Mouse (Mus musculus): ENCODE results near the gene Fam160a1.

The Fam160a1 gene

DNA sequence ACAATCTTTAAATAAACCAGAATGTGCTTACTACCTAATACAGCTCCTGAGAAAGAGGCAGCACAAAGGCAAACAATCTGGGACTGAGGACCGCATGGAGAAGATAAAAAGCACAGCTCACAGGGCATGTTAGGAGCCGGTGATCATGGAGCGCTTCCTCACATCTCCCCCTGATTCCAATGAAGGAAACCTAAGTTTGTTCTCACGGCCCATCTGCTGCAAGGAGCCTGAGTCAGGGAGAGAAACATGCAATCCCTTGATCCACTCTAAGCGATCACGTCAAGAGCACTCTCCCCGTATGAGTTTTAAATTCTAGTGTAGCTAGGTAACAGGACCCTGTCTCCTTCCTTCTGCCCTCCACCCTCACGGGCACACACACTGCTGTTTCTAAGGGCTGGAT is 140.0 kb downstream of the Fam160a1 start:
- DNase-seq = no peak

DNA sequence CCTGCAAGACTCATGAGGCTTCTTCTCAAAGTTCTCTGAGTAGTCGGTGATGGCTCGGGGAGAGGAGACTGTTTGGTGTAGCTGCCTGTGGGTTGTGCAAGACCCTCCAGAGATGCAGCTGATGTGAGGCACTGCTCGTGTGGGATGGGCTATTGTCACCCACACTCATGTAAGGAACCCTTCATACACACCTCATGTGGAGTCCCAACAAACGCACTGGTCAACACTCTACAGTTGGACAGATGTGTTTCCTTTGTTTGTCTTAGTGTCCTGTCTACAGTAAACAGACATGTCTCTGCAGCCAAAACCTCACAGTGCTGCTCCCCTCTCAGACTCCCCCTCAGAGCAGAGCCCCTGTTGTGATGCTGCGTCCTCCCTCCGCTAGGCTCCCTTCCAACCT is 147.2 kb downstream of the Fam160a1 start:
- no peak for DNase-seq

DNA sequence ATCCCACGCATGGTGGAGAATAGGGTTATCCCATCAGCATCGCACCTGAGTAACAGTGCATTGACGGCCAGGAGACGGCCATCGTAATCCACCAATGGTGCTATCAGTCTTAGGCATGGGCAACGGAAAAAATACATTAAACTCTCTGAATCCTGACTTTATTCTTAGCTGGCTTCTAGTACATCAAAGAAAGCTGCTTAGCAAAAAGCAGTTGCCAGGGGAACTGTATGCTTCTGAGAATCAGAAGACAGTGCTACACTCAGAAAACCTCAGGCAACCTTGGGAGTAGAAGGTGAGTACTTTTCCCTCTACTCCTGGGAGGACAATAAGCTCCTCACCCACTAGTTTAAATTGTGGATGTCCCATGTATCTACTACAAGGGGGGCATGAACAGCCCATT is 149.4 kb downstream of the Fam160a1 start:
- no peak for DNase-seq

DNA sequence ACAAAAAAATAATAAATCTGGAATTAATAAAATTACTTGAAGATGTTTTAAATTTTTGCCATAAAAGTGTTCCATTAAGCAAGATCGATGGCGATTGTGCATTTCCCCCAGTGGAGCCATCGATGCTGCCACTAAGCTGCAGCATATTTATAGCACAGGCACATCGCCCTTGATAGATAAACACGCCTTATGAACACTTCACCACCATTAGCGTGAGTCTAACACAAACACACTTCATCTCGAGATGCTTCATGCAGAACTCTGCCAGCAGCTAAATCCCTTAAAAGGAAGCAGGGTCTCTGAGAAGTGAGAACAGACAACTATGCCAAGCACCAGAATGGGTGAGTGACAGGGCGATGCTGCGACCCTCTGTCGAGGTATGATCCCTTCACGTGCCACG is 150.4 kb downstream of the Fam160a1 start:
- DNase-seq = no peak

DNA sequence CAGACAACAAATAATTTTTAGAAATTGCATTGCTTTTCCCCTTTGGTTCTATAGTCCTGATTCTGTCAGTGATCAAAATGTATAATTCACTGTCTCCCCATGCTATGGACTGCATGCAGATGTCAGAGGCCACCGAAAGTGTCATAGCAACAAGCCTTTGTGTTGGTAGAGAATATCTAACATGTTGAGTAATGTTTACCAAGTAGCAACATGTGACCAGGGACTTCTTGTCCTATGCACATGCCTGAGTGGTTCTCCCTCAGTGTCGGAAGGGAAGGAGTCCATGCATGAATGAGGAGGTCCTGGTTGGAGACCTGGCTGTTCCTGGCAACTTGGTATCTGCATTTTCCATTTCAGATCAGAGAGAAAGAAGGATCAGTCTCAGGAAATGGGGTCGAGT is 150.9 kb downstream of the Fam160a1 start:
- no peak for DNase-seq

DNA sequence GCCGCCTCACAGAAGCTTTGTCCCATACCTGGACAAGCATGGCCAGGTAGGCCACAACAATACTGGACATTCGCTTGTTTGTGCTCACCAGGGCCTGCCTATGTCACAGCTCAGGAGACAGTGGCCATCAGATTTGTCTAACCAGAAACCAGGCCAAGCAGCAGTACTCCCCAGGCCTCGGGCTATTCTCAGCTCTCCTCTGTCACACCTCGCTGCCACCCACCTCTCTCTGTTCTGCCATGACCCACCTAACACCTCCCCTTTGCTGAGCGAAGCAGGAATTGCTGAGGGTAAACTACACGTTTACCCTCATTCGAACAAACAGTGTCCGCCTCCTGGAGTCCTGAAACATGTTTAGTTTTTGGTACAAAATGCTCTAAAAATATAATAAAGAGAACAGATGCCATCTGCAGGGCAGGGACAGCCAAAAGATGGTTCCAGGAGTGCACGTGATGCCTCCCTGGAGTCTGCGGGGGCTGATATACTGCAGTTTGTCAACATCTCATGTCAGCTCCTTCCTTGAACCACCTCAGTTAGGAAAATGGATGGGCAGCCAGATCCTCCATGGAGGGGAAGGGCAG is 152.4 kb downstream of the Fam160a1 start:
- peak; percentile 81 for DNase-seq

DNA sequence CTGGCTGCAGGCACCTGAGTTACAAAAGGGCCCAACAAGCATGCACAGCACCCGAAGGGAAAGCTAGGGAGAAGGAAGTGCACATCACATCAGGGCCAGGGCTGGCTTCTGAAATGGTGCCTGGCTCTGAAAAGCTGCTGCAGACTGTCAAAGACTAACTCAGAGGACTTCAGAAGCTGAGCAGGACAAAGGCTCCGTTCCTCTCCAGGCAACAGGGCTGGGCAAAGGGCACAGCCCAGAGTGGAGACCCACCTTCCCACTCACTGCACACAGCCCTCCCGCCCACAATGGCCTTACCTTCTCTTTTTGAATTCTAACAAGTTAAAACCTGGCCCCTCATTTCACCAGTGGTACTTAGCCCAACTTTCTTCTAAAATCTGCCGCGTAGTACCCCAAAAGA is 153.3 kb downstream of the Fam160a1 start:
- no peak for DNase-seq

DNA sequence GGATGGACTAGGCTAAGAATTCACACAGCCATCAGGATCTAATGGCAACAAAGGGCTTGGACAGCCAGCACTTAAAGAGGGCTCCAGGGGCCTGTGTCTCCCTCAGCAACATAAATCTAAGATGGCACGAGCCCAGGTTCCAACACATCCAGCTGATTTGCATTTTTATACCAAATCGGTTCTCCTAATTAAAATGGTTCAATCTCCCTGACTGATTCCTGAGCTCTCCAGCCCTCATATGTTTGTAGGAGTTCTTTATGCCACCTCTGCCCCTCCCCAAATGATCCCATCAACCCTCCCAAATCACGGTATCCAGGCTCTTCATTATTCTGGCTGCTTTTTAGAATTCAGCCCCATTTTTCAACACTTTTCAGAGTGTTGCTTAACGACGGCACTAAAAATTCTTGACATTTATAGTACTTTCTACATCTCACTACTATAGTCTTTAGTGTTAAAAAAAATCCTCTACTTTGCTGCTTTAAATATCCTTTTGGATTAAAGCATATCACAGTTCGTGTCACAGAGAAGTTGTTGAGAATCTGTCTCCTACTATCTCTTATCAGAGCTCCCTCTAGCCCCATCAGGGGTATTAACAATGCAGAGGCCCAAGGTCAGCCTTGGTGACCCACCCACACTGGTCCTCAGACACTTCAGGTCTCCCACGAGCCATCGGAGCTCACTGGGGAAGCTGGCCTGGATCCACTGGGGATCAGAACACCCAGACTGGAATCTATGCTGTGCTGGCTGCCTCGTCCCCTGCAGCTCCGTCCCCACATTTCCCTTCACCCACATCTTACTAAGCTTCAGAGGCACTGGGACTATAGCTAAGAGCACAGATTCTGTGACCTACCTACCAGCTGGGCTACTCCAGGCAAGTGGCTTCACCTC is 154.9 kb downstream of the Fam160a1 start:
- DNase-seq = no peak

DNA sequence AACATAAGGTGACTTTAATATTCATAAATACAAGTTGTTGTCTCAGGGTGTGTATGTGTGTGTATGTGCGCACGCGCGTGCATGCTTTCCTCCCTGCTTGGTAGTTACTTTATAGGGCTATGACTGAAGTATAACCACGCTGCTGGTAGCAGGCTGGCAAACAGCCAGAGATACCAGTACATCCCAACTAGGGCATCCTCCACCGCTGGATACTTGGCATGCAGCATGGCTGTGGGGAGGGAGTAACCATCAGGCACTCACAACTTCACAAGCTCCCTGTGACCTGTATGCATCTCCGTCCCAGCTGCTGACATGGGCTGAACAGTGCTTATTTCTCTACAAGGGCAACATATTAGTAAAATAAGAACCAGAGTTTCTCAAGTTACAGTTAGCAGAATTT is 157.4 kb downstream of the Fam160a1 start:
- peak; percentile 64 for DNase-seq

DNA sequence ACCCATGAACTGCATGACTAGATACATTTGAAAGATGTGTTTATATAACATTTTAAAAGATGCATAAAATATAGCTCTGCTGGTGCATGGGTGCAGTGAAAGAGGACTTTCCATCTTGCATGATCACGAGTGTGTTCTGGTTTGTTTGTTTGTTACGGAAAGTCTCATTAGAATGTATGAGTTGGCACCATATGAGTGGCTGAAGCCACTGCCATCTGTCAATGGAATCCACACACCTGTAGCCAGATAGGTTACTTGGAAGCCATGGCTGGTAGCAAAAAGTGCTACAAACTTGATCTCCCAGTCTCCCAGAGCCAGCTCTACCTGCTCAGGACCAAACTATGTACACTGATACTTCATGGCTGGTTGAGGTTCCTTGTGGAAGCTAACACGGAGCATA is 161.6 kb downstream of the Fam160a1 start:
- peak; percentile 62 for DNase-seq

DNA sequence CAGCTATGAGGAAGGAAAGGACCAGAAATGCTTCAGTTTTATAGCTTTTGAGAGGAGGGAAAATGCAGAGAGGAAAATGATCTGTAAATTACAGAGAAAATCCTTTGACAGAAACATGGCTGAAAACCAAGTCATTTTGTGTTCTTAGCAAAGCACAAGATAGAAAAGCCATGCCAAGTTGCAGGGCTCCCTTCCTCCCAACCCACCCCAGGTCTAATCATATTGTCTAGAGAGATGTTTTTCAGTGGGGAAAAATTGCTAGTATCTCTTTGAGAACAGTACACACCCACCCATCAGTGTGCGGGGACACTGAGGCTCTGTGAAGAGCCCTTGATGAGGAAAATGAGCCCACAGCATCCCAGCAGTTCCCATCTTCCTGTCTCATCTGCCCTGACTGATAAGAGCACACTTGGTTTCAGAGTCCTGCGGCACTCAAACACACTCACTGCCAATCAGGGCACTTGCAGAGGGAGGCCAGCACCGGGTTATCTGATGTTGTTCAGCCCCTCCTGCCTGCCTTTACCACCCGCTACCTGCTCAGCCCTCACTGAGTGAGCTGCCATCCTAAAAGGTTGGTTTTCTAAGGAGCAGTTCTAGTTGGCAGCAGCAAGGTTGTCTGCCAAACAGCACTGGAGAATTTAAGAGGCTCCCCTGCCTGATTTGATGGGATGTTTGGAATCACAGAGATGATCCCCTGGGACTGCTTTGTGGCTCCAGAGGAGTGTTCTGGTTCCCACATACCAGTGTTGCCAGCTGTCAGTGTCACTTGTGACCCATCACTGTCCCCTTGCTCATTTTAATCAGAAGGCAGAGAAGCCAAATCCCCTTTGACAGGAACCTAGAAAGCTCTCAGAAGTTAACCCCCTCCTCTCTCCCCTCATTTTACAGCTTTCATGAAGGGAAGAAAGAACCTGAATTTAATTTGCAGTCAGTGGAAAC is 164.1 kb downstream of the Fam160a1 start:
- DNase-seq = no peak

DNA sequence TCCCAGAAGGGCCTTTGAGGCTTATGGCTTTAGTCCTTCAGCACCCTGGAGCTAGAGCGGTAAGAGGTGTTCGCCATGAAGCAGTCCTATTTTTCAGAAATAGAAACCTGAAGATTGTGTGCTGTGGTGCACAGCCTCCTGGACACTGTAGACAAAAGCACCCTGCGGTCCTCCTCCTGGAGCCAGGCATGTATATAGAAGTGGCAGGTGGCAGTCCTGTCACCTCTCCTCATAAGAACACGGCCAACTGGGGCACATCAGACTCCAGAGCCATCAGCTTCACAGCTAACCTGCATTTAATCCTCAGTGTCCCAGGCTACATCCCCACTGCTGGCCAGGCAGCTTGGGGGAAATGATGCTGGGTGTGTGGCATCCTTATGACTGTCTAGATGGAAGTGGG is 167.9 kb downstream of the Fam160a1 start:
- peak; percentile 84 for DNase-seq

DNA sequence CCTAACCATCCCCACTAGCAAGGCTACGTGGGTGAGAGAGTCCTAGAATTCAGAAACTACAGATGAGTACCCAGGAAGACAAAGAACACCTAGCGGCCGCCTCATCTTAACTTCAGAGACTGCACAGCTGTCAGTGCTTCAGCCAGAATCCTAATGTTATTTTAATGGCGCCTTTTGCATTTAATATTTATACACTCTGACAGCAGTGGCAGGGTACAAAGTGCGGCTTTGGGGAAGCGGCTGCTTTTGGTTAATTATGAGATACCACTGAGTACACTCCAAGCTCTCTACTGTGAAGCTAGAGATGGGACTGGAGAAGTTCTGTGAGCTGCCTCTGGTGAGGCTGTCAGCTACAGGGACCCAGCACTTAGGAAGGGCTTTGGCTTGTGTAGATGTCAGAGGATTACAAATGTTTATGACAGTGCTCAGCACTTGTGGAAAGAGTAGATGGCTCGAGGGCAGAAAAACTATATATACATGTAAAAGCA is 171.5 kb downstream of the Fam160a1 start:
- no peak for DNase-seq

DNA sequence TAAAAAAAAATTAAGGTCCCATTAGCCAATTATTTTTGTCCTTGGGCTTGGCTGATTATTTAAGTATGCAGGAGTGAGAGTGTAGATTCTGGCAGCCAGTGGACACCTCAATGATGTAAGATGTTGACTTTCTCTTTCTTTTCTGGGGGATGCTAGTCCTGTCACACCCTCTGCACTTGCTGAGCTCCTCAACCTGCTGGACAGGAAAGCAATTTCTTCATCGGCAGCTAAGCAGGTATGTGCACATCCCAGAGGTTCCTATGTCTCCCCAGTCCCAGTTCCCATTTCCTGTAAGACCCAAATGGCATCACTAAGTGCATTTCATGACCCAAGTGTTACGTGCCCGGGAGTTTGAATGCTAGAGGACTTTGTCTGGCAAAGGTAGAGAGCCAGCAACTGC is 172.3 kb downstream of the Fam160a1 start:
- no peak for DNase-seq

DNA sequence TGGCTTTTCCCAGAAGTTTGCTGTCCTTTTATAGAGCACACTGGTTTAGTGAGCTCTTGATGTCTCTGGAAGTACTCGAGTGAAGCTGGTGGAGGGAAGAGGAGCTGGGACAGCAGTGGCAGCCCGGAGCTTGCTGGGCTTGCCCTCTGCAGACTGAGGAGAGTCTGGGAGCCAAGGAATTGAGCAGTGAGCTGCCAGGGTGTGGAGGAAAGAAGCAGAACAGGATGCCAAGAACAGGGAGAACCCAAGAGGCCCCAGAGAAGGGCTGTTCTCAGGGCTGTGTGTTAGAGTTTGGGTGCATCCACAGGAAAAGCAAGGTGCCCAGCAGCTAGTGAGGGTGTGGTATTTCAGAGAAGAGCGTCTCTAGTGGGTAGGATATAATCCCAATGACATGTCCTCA is 175.3 kb downstream of the Fam160a1 start:
- no peak for DNase-seq

DNA sequence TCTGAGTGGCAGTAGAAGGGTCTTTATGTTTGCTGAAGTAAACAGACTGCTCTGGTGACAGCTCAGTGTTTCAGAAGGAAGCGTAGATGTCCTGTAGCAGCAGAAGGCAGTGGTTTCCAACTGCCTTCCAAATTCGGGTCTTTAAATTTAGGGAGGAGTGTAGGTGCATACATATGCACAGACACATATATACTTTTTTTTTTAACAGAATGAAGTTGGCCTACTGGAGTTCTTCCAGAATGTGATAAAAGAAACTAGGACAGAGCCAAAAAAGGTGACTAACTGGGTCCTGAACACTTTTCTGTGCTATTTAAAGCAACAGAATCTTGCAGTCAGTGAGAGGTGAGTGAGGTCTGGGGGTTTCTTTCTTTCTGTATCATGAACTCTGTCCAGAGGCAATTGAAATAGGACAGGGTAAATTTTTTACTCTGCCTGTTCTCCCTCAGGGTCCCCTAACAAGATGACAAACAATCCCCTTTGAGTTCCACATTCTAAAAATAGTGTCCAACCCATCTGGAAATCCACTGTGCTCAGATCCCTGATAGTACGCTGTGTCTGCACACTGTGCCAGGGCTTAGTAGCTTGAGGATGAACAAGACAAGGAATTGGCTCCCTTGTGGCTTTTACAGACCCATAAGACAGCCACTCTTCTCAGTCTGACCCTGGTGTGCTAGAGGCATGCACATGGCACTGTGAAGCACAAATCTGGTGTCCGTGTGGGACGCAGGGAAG is 180.2 kb downstream of the Fam160a1 start:
- no peak for DNase-seq

DNA sequence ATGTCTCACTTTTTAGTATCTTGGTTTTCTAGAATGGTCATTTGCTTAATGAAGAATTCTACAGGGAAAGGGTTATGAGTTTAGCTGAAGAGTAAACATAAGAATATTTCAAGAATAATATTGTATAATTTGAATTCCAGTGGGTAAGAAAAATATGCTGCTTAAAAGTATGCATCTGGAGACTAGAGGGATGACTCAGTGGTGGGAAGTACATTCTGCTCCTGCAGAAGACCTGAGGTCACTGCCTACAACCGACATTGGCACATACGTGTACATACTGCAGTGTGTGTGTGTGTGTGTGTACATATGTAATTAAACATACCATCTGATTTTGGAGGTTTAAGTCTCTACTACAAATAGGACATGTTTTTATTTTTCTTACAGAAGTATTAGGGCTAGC is 181.5 kb downstream of the Fam160a1 start:
- DNase-seq = no peak

DNA sequence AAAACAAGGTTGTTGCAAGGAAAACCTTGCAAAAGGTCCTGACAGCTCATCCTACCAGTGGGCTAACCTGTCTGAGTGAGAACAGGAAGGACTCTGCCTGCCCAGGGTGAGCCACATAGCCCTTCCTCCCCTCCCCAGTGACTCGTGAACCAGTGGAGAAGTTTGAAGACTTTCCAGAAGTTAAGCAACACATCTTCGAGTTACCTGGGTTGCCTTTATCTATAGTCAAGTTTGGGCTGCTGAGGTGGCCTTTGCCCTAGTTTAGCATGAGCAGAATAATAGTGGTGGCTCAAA is 182.0 kb downstream of the Fam160a1 start:
- DNase-seq = no peak

DNA sequence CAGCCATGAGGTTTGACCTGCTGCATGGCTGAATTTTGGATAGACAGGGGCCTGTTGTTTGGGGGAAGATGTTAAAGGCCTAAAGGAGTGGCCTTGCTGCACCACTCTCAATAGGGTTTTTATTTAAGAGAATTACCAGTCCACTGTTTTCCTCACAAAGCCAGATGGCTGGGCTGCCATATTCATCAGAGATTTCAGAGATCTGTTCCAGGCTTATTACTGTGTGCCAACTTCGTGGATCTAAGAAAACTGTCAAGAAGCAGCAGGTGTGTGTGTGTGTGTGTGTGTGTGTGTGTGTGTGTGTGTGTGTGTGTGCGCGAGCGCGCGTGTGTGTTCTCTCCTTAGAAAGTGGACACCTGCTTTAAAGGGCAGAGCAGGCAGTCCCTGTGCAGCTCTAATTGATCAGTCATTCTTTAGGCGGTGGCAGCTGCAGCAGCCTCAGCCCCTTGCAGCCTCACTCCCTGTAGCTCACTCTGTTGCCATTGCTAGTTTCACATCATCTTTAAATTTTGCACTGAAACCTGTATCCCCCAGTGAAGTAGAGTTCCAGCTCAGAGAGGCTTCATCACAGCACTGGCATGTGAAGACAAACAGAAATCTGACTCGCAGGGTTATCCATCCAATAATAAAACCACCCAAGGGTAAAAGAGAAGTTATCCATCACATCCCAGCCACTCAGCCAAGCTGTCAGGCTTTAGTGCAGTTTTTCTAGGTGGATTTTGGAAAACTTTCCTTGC is 182.5 kb downstream of the Fam160a1 start:
- no peak for DNase-seq

DNA sequence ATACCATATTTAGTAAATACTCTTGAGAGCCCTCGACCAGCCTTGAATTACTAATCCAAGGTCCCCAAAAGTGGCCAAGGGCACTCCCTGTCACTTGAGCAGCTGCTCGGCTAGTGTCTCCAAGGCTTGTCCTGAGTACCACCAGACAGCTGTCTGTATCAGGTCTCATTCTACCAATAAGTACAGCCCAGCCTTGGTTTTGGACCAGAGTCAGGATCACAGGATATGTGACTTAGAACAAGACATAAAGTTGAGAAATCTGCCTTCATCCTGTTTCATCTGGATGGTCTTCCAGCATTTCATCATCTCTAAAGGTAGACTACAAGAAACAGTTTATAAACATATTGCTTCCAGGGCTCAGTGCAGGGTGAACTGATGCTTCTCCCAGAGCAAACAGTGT is 183.4 kb downstream of the Fam160a1 start:
- no peak for DNase-seq

DNA sequence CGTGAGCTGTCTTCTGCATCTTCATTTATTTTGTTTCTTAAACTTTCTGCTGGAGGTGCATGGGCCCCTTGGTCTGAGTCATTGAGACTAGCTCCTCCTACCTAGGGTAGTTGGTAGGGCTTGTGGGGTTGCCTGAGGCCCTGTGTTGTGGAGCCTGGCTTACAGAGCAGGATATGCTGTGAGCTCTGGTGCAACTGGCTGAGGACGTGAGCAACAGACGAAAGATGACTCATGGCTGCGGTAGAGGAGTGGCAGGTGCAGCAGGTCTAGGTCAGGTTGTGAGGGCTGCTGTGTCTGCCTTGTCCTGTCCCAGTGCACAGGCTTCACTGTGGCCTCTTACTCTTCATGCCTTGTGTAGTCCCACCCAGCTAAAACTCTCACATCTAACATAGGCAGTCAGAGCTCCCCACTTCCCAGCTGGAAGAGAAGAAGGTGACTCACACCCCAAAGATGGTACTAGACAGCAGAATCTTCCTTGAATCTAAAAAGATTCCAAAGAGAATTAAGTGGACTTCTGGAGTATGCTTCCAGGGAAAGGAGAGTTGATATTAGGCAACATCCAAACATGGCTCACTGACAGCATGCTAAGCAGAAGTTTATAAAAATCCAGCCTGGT is 187.1 kb downstream of the Fam160a1 start:
- no peak for DNase-seq

DNA sequence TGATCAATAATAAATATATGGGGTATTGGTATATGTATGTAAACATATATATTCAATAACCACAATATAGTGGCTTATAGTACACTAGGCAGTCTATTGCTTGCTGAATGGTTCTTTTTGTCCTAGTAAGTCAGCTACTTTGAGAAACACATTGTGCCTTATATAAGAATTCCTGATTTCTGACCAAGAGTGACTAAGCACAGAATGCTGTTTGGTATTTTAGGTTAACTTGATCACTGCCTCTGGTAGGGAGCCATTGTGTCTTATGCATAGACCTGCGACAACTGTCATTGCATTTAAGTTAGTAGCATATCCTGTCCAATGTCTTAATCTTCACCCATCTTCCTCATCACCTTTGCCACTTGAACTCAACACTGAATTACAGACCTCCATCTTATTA is 197.3 kb downstream of the Fam160a1 start:
- no peak for DNase-seq

Data from cerebellum, adult 9-10 months (tissue).